Mouse (Mus musculus) gastrocnemius, postnatal 25 days (tissue): ENCODE data around the gene Cntfr. TPM values are rescaled to one million over a fixed set of nuclear protein-coding genes. Genes with fewer than 3 reads are reported as not detected.

ENCODE experiments used
- DNase-seq: peaks from one replicate; pipeline ENCODE4 v3.0.0; 2022
- total RNA-seq, 2 experiments: library from RNA; stranded (reverse); gene quantifications; 1 replicate in 1 of 2; 2 replicates in 1 of 2; pipeline ENCODE4 v1.2.3; 2021

The Cntfr gene
- total RNA-seq, 2 experiments from 2014 or later: 33.5 to 34.7 TPM

DNA sequence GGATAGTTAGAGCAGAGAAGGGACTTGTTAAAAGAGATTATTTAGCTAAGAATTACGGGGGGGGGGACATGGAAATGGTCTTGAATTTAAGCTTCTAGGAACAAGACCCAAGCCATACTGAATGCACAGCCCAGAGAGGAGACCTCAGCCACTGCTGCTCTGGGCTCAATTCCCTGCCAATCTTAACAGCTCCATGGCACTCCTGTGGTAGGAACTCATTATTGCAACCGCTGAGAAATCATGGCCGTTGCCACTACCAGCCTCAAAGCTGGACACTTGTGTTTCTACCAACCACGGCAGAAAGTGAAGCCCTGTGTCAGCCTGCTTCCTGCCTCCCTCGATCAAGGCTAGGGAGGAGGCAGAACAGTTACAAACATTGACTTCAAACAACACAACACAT is 51.4 kb downstream of the Cntfr start:
- DNase-seq: no peak

DNA sequence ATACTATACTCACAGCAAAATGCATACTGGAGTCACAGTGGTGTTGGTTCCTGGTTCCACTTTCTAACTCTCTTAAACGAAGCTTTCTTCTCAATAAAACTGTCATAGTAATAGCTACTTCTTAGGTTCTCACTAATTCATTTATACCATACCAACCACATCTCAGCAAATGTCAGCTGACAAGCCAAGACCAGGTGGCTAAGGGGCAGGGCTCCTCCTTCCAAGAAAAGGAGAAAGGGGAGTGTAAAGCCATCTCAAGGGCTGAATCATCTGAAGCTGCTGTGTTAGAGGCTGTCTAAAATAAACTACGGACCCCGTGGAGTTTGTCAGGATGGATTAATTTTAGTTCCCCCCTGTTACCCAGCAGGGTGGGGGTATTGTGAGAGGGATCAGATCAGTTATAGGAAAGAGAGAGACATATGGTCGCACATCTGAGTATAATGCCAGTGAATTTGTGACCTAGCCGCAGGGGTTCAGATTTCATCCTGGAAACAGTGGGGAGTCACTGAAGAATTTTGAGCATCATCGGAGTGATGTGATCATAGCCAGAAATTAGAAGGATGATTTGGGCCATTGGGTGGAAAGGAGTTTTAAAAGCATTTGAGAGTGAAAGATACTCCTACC is 55.6 kb downstream of the Cntfr start:
- DNase-seq: no peak

DNA sequence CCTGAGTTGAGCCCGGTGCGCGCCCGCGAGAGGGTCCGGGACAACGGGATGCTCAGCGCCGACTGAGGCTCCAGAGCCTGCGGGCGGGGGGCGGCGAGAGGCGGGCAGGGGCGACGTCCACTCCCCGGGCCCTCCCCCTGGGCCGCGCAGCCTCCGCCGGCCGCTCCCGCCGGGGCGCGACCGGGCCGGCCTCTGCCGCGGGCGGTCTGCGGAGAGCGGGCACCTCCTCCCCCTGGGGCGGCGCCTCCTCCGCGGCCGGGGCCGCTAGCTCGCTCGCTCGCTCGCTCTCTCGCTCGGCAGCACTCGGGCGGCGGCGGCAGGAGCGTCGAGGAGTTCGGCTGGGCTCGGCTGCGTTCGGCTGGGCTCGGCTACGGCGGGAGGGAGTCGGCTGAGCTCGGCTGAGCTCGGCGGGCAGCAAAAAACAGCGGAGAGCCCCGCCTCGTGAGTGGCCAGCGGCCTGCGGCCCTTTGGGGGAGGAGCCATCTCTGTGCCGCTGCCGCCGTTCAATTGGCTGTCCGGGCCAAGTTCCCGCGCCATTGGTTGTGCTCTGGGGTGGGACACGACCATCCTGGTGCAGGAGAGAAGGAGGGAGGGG is 56.9 kb downstream of the Cntfr start, which contains the start of gene Enho:
Gene Enho, minus strand, starts transcription at position 412 of the 595 bp plus-strand sequence.
- DNase-seq: peak; percentile 94

DNA sequence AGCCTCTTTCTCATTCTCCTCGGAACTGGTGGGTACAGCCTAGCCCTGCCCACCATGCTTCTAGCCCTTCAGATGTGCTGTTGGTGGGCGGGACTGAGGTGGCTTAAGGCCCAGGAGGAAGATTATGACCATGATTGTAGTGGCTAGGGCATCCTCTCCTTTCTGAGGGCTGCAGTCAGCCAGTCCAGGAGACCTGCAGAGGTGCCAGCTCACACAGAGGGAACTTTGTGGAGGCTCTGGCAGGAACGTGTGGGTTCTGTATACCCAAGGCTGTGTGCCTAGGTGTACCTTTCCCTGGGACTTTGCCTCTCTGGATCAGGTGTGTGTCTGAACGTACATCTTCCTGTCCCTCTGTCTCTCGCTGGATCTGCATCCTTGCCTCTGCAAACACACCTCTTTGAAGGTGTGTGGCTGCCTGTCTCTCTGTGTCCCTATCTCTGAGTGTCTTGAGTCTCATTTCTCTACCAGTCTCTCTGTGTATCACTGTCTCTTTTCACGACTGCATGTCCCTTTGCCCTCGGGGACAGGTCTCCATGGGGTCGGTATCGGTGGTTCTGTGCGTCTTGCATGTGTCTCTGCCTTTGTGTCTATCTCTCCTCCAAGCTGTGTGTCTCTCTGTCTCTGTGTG is 57.6 kb downstream of the Cntfr start:
- no peak for DNase-seq

DNA sequence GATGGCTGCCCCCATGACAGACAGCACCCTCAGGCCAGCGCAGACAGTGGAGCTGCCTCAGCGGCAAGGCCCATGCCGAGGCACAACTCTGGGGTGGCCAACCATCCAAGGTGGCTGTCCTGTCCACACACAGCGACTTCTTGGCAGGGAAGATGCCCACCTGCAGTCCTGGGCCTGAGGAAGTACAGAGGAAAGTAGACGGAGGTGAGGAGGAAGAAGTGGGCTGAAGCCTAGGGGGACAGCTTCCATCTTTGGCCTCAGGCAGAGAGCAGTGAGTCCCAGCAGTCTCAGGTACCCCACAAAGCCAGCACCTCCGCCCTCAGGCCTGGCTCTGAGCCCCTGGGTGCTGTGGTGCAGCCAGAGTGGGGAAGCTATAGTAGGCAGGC is 58.1 kb downstream of the Cntfr start:
- DNase-seq: no peak

- DNase-seq: no peak
Observed at GRCm38 (mm10) chr4:41638186-41638731, 58.6 kb downstream of the Cntfr start.

GRCm38 (mm10) chr4:41636882-41637635 is 59.8 kb downstream of the Cntfr start:
- peak; percentile 20 for DNase-seq

GRCm38 (mm10) chr4:41636366-41636765 is 60.5 kb downstream of the Cntfr start:
- no peak for DNase-seq

- no peak for DNase-seq
Observed at GRCm38 (mm10) chr4:41635906-41636305, 61.0 kb downstream of the Cntfr start.

DNA sequence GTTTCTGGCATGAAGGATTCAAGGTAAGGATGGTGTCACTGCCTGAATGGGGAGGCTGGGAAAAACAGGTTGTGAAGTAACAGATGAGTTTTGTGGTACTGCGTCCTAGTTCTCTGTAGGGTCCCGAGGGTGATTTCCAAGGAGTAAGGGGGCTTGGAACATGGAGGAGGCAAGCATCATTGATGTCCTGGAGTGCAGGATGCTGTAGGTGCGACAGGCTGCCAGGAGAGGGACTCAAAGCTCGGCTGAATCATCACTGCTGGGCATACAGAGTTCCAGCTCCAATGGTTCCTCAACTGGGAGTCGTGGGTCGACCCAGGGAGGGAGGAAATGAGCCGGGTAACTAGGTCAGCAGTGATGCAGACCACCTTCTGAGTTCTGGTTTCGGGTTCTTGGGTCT is 61.7 kb downstream of the Cntfr start:
- DNase-seq: no peak

DNA sequence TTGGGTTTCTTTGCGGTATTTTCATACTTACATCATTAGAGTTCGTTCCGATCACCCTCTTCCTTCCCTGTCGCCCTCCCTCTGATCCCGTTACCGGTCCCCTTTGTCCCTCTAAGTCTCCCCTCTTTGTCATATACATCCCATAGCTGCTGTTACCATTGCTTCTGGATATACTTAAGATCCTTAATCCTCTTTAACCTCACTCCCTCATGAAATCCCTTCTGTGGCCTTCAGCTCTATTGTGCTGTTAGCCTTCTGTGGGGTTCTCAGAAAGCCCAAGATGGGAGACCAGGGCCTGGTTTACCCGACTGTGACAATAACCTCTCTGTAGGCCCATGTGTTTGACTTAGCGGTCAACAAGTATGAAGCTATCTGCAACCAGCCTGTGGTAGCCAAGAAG is 62.3 kb downstream of the Cntfr start:
- DNase-seq: no peak

- DNase-seq: no peak
Observed at GRCm38 (mm10) chr4:41633001-41633400, 63.9 kb downstream of the Cntfr start.

GRCm38 (mm10) chr4:41631390-41631789 is 65.5 kb downstream of the Cntfr start:
- peak; percentile 53 for DNase-seq

GRCm38 (mm10) chr4:41630196-41630595 is 66.7 kb downstream of the Cntfr start:
- DNase-seq: no peak

GRCm38 (mm10) chr4:41628202-41628927 is 68.5 kb downstream of the Cntfr start:
- no peak for DNase-seq

- no peak for DNase-seq
Observed at GRCm38 (mm10) chr4:41622071-41622470, 74.8 kb downstream of the Cntfr start.

DNA sequence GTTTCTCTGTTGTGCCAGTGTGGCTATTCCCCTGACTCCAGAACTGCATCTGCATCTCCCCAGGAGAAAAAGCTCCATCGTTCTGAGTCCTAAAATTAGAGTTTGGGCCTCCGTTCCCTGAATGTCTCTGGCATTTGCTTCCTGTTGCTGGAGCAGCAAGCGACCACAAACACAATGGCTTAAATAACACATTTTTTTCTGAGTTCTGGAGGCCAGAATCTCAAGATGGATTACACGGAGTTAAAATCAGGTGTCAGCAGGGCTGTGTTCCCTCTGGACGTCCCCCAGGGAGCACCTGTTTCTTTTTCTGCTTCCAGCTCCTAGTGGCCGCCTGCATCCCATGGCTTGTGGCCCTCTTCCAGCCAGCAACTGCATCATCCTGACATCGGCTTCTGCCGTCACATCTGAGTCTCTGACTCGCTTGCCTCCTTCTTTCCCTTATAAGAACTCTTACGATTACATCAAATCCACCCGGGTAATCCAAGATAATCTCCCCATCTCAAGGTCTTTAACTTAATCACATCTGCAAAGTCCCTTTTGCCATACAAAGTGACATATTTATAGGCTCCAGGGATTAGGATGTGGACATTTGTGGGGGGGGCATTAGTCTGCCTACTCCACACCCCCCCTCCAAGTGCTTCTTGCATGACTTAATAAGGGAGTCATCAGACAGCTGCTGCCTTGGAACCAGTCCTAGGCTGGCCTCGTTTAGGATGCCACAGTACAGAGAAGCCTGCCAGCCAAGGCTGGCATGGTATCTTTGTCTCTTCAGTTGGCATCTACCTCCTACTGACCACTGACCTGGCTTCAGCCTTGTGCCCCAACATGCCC is 77.8 kb downstream of the Cntfr start:
- DNase-seq: peak; percentile 88

GRCm38 (mm10) chr4:41615661-41616599 is 81.0 kb downstream of the Cntfr start:
- no peak for DNase-seq

- DNase-seq: peak; percentile 63
Observed at GRCm38 (mm10) chr4:41614156-41614555, 82.7 kb downstream of the Cntfr start.

- no peak for DNase-seq
Observed at GRCm38 (mm10) chr4:41612166-41612565, 84.7 kb downstream of the Cntfr start.
